ENCODE assay signal across 28 mouse cellular contexts in the genomic region with DNA sequence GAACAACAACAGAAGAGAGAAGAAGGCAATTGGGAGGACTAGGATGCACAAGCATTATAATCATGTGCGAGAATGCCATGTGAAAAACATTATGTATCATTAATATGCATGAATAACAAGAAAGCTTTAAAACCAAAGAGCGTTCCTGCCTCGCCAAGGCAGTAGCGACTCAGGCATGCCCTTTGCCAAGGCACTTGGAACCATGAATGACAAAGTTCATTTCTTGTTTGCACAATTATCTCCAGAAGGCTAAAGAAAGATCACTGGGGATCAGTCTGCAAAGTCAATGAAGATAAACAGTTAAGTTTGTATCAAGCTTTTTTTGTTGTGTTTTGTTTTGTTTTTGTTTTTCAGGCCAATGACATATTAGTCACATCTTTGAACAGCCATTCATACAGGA. TPM values are rescaled to one million over a fixed set of nuclear protein-coding genes. Genes with fewer than 3 reads are reported as not detected.
DNase-seq lines count a peak whose midpoint lies in the region; ATAC-seq lines count a peak whose summit lies in the region.
"Had no signal": no experiment of that assay in that cellular context is flagged by ENCODE, and none has a peak within 500 bp of the region (broad histone marks: within the 10 kb centered on the region; RNA-seq: fewer than 3 reads in every experiment).

No protein-coding gene starts in this region.

- H3K4me3 ChIP-seq in intestine, embryonic 16.5 days (ENCODE audit: low read length) = no peak overlapping the region
- no peak overlapping the region for H3K4me3 ChIP-seq in intestine, embryonic 15.5 days (replicated peaks)
- H3K4me3 ChIP-seq: embryonic facial prominence, embryonic 13.5 days; embryonic facial prominence, embryonic 15.5 days; erythroblast, embryonic 14.5 days; forebrain, embryonic 10.5 days; forebrain, embryonic 12.5 days had no signal

- H3K4me2 ChIP-seq in intestine, embryonic 16.5 days (ENCODE audit: low read depth, low read length) = no peak overlapping the region
- no peak overlapping the region for H3K4me2 ChIP-seq in intestine, embryonic 15.5 days (replicated peaks)
- H3K4me2 ChIP-seq: embryonic facial prominence, embryonic 13.5 days; embryonic facial prominence, embryonic 15.5 days; forebrain, embryonic 12.5 days had no signal

- no peaks in the 10 kb centered on the region for H3K27me3 ChIP-seq in intestine, embryonic 16.5 days (replicated peaks; ENCODE audit: control insufficient read depth, insufficient read depth, low read length)
- no peaks in the 10 kb centered on the region for H3K27me3 ChIP-seq in intestine, embryonic 15.5 days (replicated peaks)
- H3K27me3 ChIP-seq: CH12.LX; embryonic facial prominence, embryonic 13.5 days; embryonic facial prominence, embryonic 15.5 days; forebrain, embryonic 12.5 days; Patski had no signal

- ATAC-seq in intestine, embryonic 16.5 days = 0 out of 2 replicates have a peak, but pooled peaks have one; percentile 39
- no peak for ATAC-seq in intestine, embryonic 15.5 days
- ATAC-seq: activated CD4-positive, CD25-positive, alpha-beta regulatory T cell, adult 4 months; CD4-positive, CD25-positive, alpha-beta regulatory T cell, adult 4 months; forebrain, embryonic 14.5 days; forebrain, embryonic 16.5 days; Patski had no signal

- H3K36me3 ChIP-seq in intestine, embryonic 16.5 days (ENCODE audit: control insufficient read depth, insufficient read depth, low read length) = 0 out of 2 replicates have a peak, but pooled peaks cover 3% of the 10 kb centered on the region
- H3K36me3 ChIP-seq in intestine, embryonic 15.5 days = no peaks in the 10 kb centered on the region
- H3K36me3 ChIP-seq: G1E had no signal

- WGBS in intestine, embryonic 16.5 days = 78% methylated on average over 4 of the region's 4 CpGs
- WGBS in intestine, embryonic 15.5 days = 86% methylated on average over 4 of the region's 4 CpGs

- no peak overlapping the region for H3K9ac ChIP-seq in intestine, embryonic 16.5 days (ENCODE audit: low read depth, low read length)
- H3K9ac ChIP-seq in intestine, embryonic 15.5 days = no peak overlapping the region
- H3K9ac ChIP-seq: embryonic facial prominence, embryonic 13.5 days; embryonic facial prominence, embryonic 15.5 days; forebrain, embryonic 12.5 days had no signal

- no peaks in the 10 kb centered on the region for H3K9me3 ChIP-seq in intestine, embryonic 16.5 days (ENCODE audit: control insufficient read depth, low read length)
- H3K9me3 ChIP-seq in intestine, embryonic 15.5 days = no peaks in the 10 kb centered on the region
- H3K9me3 ChIP-seq: embryonic facial prominence, embryonic 15.5 days; forebrain, embryonic 12.5 days; G1E had no signal

- DNase-seq in kidney, adult 9 months = peak; percentile 56
- DNase-seq in kidney, adult 11 months = no peak
- DNase-seq in adipocyte (ENCODE audit: low spot score) = peak; percentile 79
- DNase-seq: adrenal gland, adult 2 months; adrenal gland, postnatal 10 days; adrenal gland, postnatal 25 days; B cell, adult 2 months; cerebellum, adult 11 months; cerebellum, adult 18-20 months; cerebellum, adult 8-10 months; cerebellum, adult 9-11 months; cerebellum, postnatal 14 days; cerebellum, postnatal 36 days; embryo, embryonic 11 days had no signal

- no peaks in the 10 kb centered on the region for H3K4me1 ChIP-seq in intestine, embryonic 16.5 days (ENCODE audit: control insufficient read depth, insufficient read depth, low read length)
- H3K4me1 ChIP-seq in intestine, embryonic 15.5 days (replicated peaks) = no peaks in the 10 kb centered on the region
- H3K4me1 ChIP-seq: embryonic facial prominence, embryonic 13.5 days; embryonic facial prominence, embryonic 15.5 days; forebrain, embryonic 10.5 days; forebrain, embryonic 12.5 days had no signal

- H3K27ac ChIP-seq in intestine, embryonic 16.5 days (ENCODE audit: low read length) = no peak overlapping the region
- H3K27ac ChIP-seq in intestine, embryonic 15.5 days = no peak overlapping the region
- H3K27ac ChIP-seq: embryonic facial prominence, embryonic 13.5 days; embryonic facial prominence, embryonic 15.5 days; forebrain, embryonic 10.5 days; forebrain, embryonic 12.5 days had no signal

RNA-seq across cellular contexts. Expression of gene Insr, which starts 36.2 kb away (rescaled TPM):
- 32.5 and 33.2 TPM in 2 replicates for polyA plus RNA-seq in intestine, embryonic 16.5 days (2015; fragmentation: Nextera tagmentation; extraction: Ambion mirVana)
- 31.8 and 38.6 TPM in 2 replicates for polyA plus RNA-seq in intestine, embryonic 15.5 days (2015; fragmentation: Nextera tagmentation; extraction: Ambion mirVana)
